8 mouse cellular contexts compared by ENCODE assay signal in the genomic region with DNA sequence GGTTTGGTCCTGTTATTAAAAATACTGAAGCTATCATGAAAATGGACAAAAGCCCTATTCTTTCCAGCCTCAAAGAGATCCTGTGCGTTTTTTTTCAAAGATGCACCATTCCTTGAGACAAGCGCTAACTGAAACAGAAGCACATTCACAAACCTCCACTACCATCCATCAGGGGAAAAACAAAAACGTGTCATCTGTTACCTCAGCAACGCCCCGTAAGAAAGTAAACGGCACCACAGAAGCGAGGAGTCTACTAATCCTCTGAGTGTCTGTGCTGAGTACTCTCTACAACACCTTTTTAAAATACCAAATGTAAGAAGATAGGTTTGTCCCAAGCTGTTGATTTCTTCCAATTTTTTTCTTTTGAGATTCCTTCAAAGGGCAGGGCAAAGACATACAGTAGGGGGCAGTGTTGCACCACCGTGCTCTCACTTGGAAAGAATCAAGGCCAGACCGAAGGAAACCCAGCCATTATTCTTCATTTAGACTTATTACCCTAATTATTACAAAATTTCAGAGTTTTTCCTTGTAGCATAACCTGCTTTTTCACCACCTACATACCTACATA.
A peak's percentile ranks its signal among the peaks of the same experiment; 100 is the strongest.
DNase-seq lines count a peak whose midpoint lies in the region; ATAC-seq and TF ChIP-seq lines count a peak whose summit lies in the region.

No protein-coding gene starts in this region.

- no peaks in the 10 kb centered on the region for H3K36me3 ChIP-seq in heart, embryonic 11.5 days (ENCODE audit: control insufficient read depth, insufficient read depth, low read length)
- no peaks in the 10 kb centered on the region for H3K36me3 ChIP-seq in kidney, embryonic 15.5 days
- no peaks in the 10 kb centered on the region for H3K36me3 ChIP-seq in limb, embryonic 14.5 days (ENCODE audit: control insufficient read depth, insufficient read depth, low read length)
- no peaks in the 10 kb centered on the region for H3K36me3 ChIP-seq in neural tube, embryonic 14.5 days (ENCODE audit: control insufficient read depth, insufficient read depth, low read length)

- no peak for TF ChIP-seq POLR2A in limb, embryonic 14.5 days (IDR thresholded peaks at IDR 0.05; ENCODE audit: borderline replicate concordance, extremely low read depth, insufficient read depth, insufficient read length)

- DNase-seq in 416B (ENCODE audit: low read depth), result peak; percentile 63
- DNase-seq in adipocyte (ENCODE audit: low spot score), result peak; percentile 93
- peak; percentile 90 for DNase-seq in embryo, embryonic 10.5 days (ENCODE audit: low spot score)
- DNase-seq in limb, embryonic 14.5 days (ENCODE audit: low spot score), result peak; percentile 84
- DNase-seq in testis, postnatal 10 days (ENCODE audit: low spot score), result peak; percentile 87

- peak overlapping the region; percentile 31; the same call in 1 of the 2 replicates for H3K27ac ChIP-seq in heart, embryonic 11.5 days (ENCODE audit: low read depth, low read length)
- H3K27ac ChIP-seq in kidney, embryonic 15.5 days, result peak overlapping the region; percentile 38
- peak overlapping the region; percentile 39; the same call in 1 of the 2 replicates for H3K27ac ChIP-seq in limb, embryonic 14.5 days (replicated peaks; ENCODE audit: low read depth, low read length)
- no peak overlapping the region for H3K27ac ChIP-seq in neural tube, embryonic 14.5 days (ENCODE audit: low read depth, low read length)

- H3K4me1 ChIP-seq in heart, embryonic 11.5 days (ENCODE audit: control insufficient read depth, insufficient read depth, low read length), result no peaks in the 10 kb centered on the region
- peaks cover 18% of the 10 kb centered on the region for H3K4me1 ChIP-seq in kidney, embryonic 15.5 days
- H3K4me1 ChIP-seq in limb, embryonic 14.5 days (ENCODE audit: control insufficient read depth, insufficient read depth, low read length), result peaks cover 10% of the 10 kb centered on the region; the same call in 1 of the 2 replicates
- H3K4me1 ChIP-seq in neural tube, embryonic 14.5 days (ENCODE audit: control insufficient read depth, insufficient read depth, low read length), result 0 out of 2 replicates have a peak, but pooled peaks cover 4% of the 10 kb centered on the region

- peak overlapping the region; percentile 22; the same call in 1 of the 2 replicates for H3K4me2 ChIP-seq in heart, embryonic 11.5 days
- peak overlapping the region; percentile 42 for H3K4me2 ChIP-seq in kidney, embryonic 15.5 days
- H3K4me2 ChIP-seq in limb, embryonic 14.5 days (replicated peaks; ENCODE audit: low read depth, low read length, severe bottlenecking), result peak overlapping the region; percentile 39
- H3K4me2 ChIP-seq in neural tube, embryonic 14.5 days (ENCODE audit: low read depth, low read length), result peak overlapping the region; percentile 25; the same call in 1 of the 2 replicates

- ATAC-seq in heart, embryonic 11.5 days (replicated peaks; ENCODE audit: insufficient number of reproducible peaks, low FRiP score, low TSS enrichment), result no peak
- no peak for ATAC-seq in kidney, embryonic 15.5 days (replicated peaks; ENCODE audit: low FRiP score)
- 0 out of 2 replicates have a peak, but pooled peaks have one; percentile 45 for ATAC-seq in limb, embryonic 14.5 days (ENCODE audit: low FRiP score, low read depth)
- no peak for ATAC-seq in neural tube, embryonic 14.5 days (ENCODE audit: low read depth)

- 35% methylated on average over 9 of the region's 9 CpGs for WGBS in heart, embryonic 11.5 days (ENCODE audit: insufficient replicate concordance)
- WGBS in kidney, embryonic 15.5 days, result 12% methylated on average over 9 of the region's 9 CpGs
- WGBS in limb, embryonic 14.5 days, result 6% methylated on average over 9 of the region's 9 CpGs
- WGBS in neural tube, embryonic 14.5 days, result 3% methylated on average over 9 of the region's 9 CpGs

- H3K4me3 ChIP-seq in heart, embryonic 11.5 days (ENCODE audit: low read depth, low read length), result no peak overlapping the region
- H3K4me3 ChIP-seq in kidney, embryonic 15.5 days (replicated peaks), result no peak overlapping the region
- peak overlapping the region; percentile 9; the same call in 1 of the 2 replicates for H3K4me3 ChIP-seq in limb, embryonic 14.5 days (replicated peaks; ENCODE audit: low read length)
- no peak overlapping the region for H3K4me3 ChIP-seq in neural tube, embryonic 14.5 days (ENCODE audit: low read depth, low read length)

- no peak overlapping the region for H3K9ac ChIP-seq in heart, embryonic 11.5 days (ENCODE audit: low read depth, low read length)
- H3K9ac ChIP-seq in kidney, embryonic 15.5 days, result no peak overlapping the region
- no peak overlapping the region for H3K9ac ChIP-seq in limb, embryonic 14.5 days (ENCODE audit: low read depth, low read length, severe bottlenecking)
- no peak overlapping the region for H3K9ac ChIP-seq in neural tube, embryonic 14.5 days (replicated peaks; ENCODE audit: low read depth, low read length)

- no peaks in the 10 kb centered on the region for H3K9me3 ChIP-seq in heart, embryonic 11.5 days (replicated peaks; ENCODE audit: control insufficient read depth, low read length)
- H3K9me3 ChIP-seq in kidney, embryonic 15.5 days (replicated peaks), result no peaks in the 10 kb centered on the region
- H3K9me3 ChIP-seq in limb, embryonic 14.5 days (ENCODE audit: control insufficient read depth, low read length), result no peaks in the 10 kb centered on the region
- H3K9me3 ChIP-seq in neural tube, embryonic 14.5 days (ENCODE audit: control insufficient read depth, low read length), result no peaks in the 10 kb centered on the region

- no peaks in the 10 kb centered on the region for H3K27me3 ChIP-seq in heart, embryonic 11.5 days (ENCODE audit: control insufficient read depth, insufficient read depth, low read length)
- H3K27me3 ChIP-seq in kidney, embryonic 15.5 days, result no peaks in the 10 kb centered on the region
- no peaks in the 10 kb centered on the region for H3K27me3 ChIP-seq in limb, embryonic 14.5 days (ENCODE audit: control insufficient read depth, insufficient read depth, low read length)
- no peaks in the 10 kb centered on the region for H3K27me3 ChIP-seq in neural tube, embryonic 14.5 days (ENCODE audit: control insufficient read depth, insufficient read depth, low read length)
